Mouse (Mus musculus) intestine, embryonic 14.5 days (tissue): ENCODE measurements around the gene Mapkapk3. TPM values are rescaled to one million over a fixed set of nuclear protein-coding genes. Genes with fewer than 3 reads are reported as not detected.

ENCODE experiments used
- ATAC-seq: fragments of 200-750 bp; cut with Nextera tagmentation; replicated peaks from 2 replicates; pipeline ENCODE4 v1.8.0; 2017; ENCODE audit warnings: low read depth, moderate number of reproducible peaks, moderate TSS enrichment, moderate library complexity; ENCODE audit not compliant: low FRiP score, low TSS enrichment
- DNase-seq: peaks from one replicate; pipeline ENCODE4 v3.0.0-alpha.2; 2018; ENCODE audit warnings: low spot score
- H3K27ac ChIP-seq: fragments of 300-500 bp; sonication (generic); 2 replicates; pipeline ENCODE4 v1.5.1; 2014; ENCODE audit warnings: low read depth, mild to moderate bottlenecking, control low read depth
- H3K27me3 ChIP-seq: fragments of 300-500 bp; sonication (generic); replicated peaks from 2 replicates; pipeline ENCODE4 v1.6.1; 2014; ENCODE audit warnings: low read length, control low read depth; ENCODE audit not compliant: control insufficient read depth, insufficient read depth
- H3K36me3 ChIP-seq: fragments of 300-500 bp; sonication (generic); 2 replicates; pipeline ENCODE4 v1.6.1; 2014; ENCODE audit warnings: low read length, control low read depth; ENCODE audit not compliant: control insufficient read depth, insufficient read depth
- H3K4me1 ChIP-seq: fragments of 300-500 bp; sonication (generic); replicated peaks from 2 replicates; pipeline ENCODE4 v1.6.1; 2014; ENCODE audit warnings: low read length, control low read depth, mixed read lengths; ENCODE audit not compliant: control insufficient read depth, insufficient read depth
- H3K4me2 ChIP-seq: fragments of 300-500 bp; sonication (generic); 2 replicates; pipeline ENCODE4 v1.6.1; 2014; ENCODE audit warnings: low read length
- H3K4me3 ChIP-seq: fragments of 300-500 bp; sonication (generic); 2 replicates; pipeline ENCODE4 v1.5.1; 2014; ENCODE audit warnings: low read depth, low read length, control low read depth, mixed read lengths
- H3K9ac ChIP-seq: fragments of 300-500 bp; sonication (generic); 2 replicates; pipeline ENCODE4 v1.6.1; 2014; ENCODE audit warnings: mild to moderate bottlenecking, low read length
- H3K9me3 ChIP-seq: fragments of 300-500 bp; sonication (generic); 2 replicates; pipeline ENCODE4 v1.6.1; 2016; ENCODE audit warnings: low read length, control low read depth; ENCODE audit not compliant: control insufficient read depth
- WGBS: fragments of 180-500 bp; shearing (Covaris S2); extraction: QIAGEN DNeasy Blood & Tissue Kit; methylation state at CpG from one replicate; pipeline ENCODE4 v1.1.7; 2014; 5-methylcytosine and 5-hydroxymethylcytosine counted together
- polyA plus RNA-seq: library from polyadenylated mRNA; unstranded; fragments of >200 nt; fragmentation: Nextera tagmentation; extraction: Ambion mirVana; gene quantifications from 2 replicates; pipeline ENCODE4 v1.2.1, GENCODE M21; 2014

Mapkapk3 gene
- polyA plus RNA-seq, 1 experiment from 2014 or later, result 23.2 TPM

- ATAC-seq (peak; percentile 65), DNase-seq (no peak)
- H3K27me3 ChIP-seq, result no peaks in the 10 kb centered on the region
- H3K4me3 ChIP-seq, result no peak overlapping the region
- no peaks in the 10 kb centered on the region for H3K36me3 ChIP-seq
- H3K9ac ChIP-seq, result no peak overlapping the region
- H3K4me2 ChIP-seq, result no peak overlapping the region
- H3K27ac ChIP-seq, result no peak overlapping the region
- WGBS, result 54% methylated on average over 8 of the region's 8 CpGs
- H3K9me3 ChIP-seq, result no peaks in the 10 kb centered on the region
- peaks cover 8% of the 10 kb centered on the region for H3K4me1 ChIP-seq
Observed at GRCm38 (mm10) chr9:107278527-107279377, 10.9 kb downstream of the Mapkapk3 start.

GRCm38 (mm10) chr9:107278126-107278525 lies 11.6 kb downstream of the Mapkapk3 start:
- no peak for ATAC-seq
- 55% methylated on average over 4 of the region's 4 CpGs for WGBS
- Histone ChIP-seq H3K27me3 (no peaks in the 10 kb centered on the region), H3K4me1 (peaks cover 8% of the 10 kb centered on the region), H3K27ac (no peak overlapping the region), H3K4me3 (no peak overlapping the region), H3K36me3 (no peaks in the 10 kb centered on the region), H3K9me3 (no peaks in the 10 kb centered on the region), H3K4me2 (no peak overlapping the region), H3K9ac (no peak overlapping the region)
- no peak for DNase-seq

- ATAC-seq (no peak), DNase-seq (no peak)
- H3K36me3 ChIP-seq, result no peaks in the 10 kb centered on the region
- H3K4me2 ChIP-seq, result no peak overlapping the region
- no peak overlapping the region for H3K4me3 ChIP-seq
- no peak overlapping the region for H3K9ac ChIP-seq
- WGBS, result 84% methylated on average over 7 of the region's 7 CpGs
- peaks cover 8% of the 10 kb centered on the region for H3K4me1 ChIP-seq
- no peaks in the 10 kb centered on the region for H3K27me3 ChIP-seq
- H3K27ac ChIP-seq, result no peak overlapping the region
- H3K9me3 ChIP-seq, result no peaks in the 10 kb centered on the region
Observed at GRCm38 (mm10) chr9:107277603-107278002, 12.1 kb downstream of the Mapkapk3 start.

GRCm38 (mm10) chr9:107275710-107276109 lies 14.0 kb downstream of the Mapkapk3 start:
- no peak for DNase-seq
- ATAC-seq, result no peak
- Histone ChIP-seq H3K36me3 (no peaks in the 10 kb centered on the region), H3K9me3 (no peaks in the 10 kb centered on the region), H3K9ac (no peak overlapping the region), H3K4me1 (peaks cover 8% of the 10 kb centered on the region), H3K27ac (no peak overlapping the region), H3K4me3 (no peak overlapping the region), H3K27me3 (no peaks in the 10 kb centered on the region), H3K4me2 (no peak overlapping the region)
- 89% methylated on average over 5 of the region's 5 CpGs for WGBS

- H3K9me3 ChIP-seq, result no peaks in the 10 kb centered on the region
- DNase-seq (no peak), ATAC-seq (no peak)
- no peak overlapping the region for H3K4me3 ChIP-seq
- H3K27me3 ChIP-seq, result no peaks in the 10 kb centered on the region
- WGBS, result 89% methylated on average over 6 of the region's 6 CpGs
- no peaks in the 10 kb centered on the region for H3K36me3 ChIP-seq
- H3K4me2 ChIP-seq, result no peak overlapping the region
- no peak overlapping the region for H3K9ac ChIP-seq
- no peak overlapping the region for H3K27ac ChIP-seq
- H3K4me1 ChIP-seq, result peaks cover 7% of the 10 kb centered on the region
Observed at GRCm38 (mm10) chr9:107274751-107275150, 14.9 kb downstream of the Mapkapk3 start.

- no peak for DNase-seq
- Histone ChIP-seq H3K4me2 (no peak overlapping the region), H3K9ac (no peak overlapping the region), H3K27me3 (no peaks in the 10 kb centered on the region), H3K4me3 (no peak overlapping the region), H3K27ac (no peak overlapping the region), H3K36me3 (no peaks in the 10 kb centered on the region), H3K9me3 (no peaks in the 10 kb centered on the region), H3K4me1 (no peaks in the 10 kb centered on the region)
- ATAC-seq, result no peak
- WGBS, result 70% methylated on average over 10 of the region's 10 CpGs
Observed at GRCm38 (mm10) chr9:107273184-107273583, 16.5 kb downstream of the Mapkapk3 start.

GRCm38 (mm10) chr9:107272284-107272683 lies 17.4 kb downstream of the Mapkapk3 start:
- Histone ChIP-seq H3K9ac (no peak overlapping the region), H3K4me1 (no peaks in the 10 kb centered on the region), H3K4me2 (no peak overlapping the region), H3K27me3 (no peaks in the 10 kb centered on the region), H3K27ac (no peak overlapping the region), H3K4me3 (no peak overlapping the region), H3K36me3 (no peaks in the 10 kb centered on the region), H3K9me3 (no peaks in the 10 kb centered on the region)
- no peak for DNase-seq
- 54% methylated on average over 4 of the region's 4 CpGs for WGBS
- ATAC-seq, result no peak

GRCm38 (mm10) chr9:107271177-107271938 lies 18.3 kb downstream of the Mapkapk3 start:
- Histone ChIP-seq H3K27me3 (no peaks in the 10 kb centered on the region), H3K36me3 (no peaks in the 10 kb centered on the region), H3K27ac (no peak overlapping the region), H3K4me2 (no peak overlapping the region), H3K4me3 (no peak overlapping the region), H3K4me1 (no peaks in the 10 kb centered on the region), H3K9ac (no peak overlapping the region), H3K9me3 (no peaks in the 10 kb centered on the region)
- ATAC-seq, result no peak
- 76% methylated on average over 7 of the region's 7 CpGs for WGBS
- DNase-seq, result no peak
